Mouse (Mus musculus) mouse embryonic stem cell (cell line): Measurements from ENCODE around the gene Adamts14.

Source experiments
- in situ Hi-C, 2 experiments: fragments of 300-500 bp; cut with MboI; formaldehyde crosslinking; loops; 1 replicate in 1 of 2; 3 replicates in 1 of 2; pipeline ENCODE4 v1.14.3; 2019 to 2020; ENCODE audit warnings: low sequenced_read_pairs in 2 of 2, low pct_unique_long_range_greater_than_20kb in 1 of 2, mixed read lengths in 1 of 2; ENCODE audit not compliant: unreplicated experiment in 1 of 2

Adamts14 gene

DNA sequence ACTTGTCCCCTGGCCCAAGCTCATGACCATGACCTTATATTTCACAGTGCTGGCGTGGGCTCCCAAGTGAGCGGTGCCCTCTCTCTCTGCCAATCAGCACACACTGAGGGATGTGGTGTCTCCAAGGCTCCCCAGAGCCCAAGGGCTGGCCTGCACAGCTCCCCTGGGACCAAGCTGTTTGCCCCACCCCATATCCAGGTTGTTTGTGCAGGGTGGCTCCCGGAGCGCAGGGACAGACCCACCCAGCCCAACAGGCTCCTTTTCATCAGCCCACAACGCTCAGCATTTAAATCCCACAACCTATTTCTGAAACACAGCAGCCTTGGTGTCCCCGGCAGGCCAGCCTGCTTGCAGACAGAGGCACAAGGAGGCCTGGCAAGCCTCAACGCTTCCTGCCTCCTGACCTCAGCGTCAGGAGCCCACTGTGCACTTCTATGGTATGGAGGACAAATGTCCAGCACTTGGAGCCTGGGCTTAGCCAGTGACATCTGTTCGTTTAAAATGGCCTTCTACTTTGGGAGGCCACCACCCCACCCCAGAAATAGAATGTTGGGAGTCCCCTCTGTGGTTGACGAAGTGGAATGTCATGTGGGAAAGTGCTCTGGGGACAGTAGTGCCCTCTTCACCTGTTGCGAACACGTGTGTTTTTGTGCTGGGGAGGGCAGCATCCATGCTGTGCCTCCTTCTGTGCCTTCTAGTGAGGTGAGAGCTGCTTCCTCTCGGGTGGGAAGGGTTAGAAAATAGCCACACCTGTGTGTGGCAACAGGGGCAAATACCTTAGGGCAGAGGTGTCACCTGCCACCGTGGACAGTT lies 32.9 kb downstream of the Adamts14 start:
- in situ Hi-C loops = no loop called here

DNA sequence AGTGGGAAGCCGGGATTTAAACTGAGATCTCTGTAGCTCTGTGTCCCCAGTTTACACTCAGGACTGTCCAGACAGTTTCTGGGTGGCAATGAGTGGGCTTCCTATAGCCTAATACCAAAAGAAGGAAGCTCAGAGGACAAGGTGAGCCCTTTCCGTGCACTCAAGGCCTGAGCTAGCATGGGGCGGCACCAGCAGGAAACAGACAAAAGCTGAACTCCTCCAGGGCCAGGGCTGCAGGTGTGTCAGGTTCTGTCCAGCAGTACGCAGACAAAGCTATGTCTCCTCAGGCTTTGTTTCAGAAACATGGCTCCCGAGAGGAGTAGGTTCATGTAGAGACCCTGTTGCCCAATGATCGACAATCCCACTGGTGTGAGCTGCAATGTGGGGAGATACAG lies 35.9 kb downstream of the Adamts14 start:
- in situ Hi-C loops = no loop called here

DNA sequence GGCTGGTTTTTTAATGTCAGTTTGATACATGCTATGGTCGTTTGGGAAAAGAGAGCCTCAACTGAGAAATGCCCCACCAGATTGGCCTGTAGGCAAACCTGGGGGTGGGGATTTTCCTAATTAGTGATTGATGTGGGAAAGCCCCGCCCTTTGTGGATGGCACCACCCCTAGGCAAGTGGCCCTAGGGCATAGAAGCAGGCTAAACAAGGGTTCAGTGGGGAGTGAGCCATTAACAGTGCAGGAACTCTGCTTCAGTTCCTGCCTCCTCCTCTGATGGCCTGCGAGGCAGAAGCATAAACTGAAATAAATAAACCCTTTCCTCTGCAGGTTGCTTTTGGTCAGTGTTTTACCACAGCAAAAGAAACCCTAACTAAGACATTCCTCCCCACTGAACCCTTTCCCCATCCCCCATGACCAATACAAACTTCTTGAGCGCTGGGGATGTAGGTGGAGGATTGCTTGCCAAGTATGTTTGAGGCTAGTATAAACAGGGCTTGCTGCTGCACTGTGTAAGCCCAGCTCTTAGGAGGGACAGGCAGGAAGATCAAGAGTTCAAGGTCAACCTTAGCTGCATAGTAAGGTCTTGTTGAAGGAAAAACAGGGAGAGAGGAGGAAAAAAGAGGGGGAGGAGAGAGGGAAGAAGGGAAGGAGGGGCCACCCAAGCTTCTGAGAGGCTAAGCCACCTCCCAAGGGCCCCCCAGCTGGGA lies 36.4 kb downstream of the Adamts14 start:
- in situ Hi-C loops = no loop called here

DNA sequence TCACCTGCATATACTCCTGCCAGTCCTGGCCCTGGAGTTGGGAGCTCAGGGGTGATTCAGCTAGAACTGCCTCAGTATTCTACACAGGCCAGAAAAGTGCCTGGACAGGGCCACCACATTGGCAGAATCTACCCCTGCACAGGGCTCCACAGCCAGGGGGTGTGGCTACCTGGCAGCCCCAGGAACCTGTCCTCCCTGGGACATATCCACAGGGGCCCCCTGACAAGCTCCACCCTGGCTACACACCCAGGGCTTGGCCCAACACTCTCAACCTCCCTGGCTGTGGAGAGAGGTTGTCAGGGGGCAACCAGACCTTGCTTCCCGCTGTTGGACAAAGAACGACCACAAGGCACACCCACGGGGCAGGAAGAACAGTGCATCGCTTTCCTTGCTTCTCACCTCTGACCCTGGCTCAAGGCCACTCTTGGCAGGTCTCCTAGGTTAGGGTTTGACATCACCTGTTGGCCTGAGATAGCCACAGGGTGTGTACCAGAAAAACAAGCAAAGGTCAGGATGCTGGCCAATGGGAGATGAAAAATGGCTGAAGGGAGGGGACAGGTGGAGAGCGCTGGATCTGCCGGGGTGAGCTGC lies 37.5 kb downstream of the Adamts14 start:
- in situ Hi-C loops = no loop called here

DNA sequence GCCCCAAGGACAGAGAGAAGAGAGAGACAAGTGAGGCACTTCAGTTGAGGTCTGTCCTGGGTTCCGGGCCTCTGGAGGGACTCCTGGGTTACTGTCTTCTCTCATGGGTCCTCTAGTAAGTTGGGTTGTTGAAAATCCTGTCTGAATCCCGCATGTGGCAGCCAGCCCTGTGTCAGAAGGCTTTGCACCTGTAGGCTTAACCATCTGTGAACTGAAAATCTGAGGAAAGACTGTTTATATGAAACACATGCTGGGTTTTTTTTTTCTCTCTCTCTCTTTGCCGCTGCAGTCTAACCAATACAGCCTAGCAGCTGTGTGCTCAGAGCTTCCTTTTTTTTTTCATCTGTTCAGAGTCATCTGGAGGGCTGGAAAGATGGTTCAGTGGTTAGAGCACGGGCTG lies 38.9 kb downstream of the Adamts14 start:
- in situ Hi-C loops = no loop called here

DNA sequence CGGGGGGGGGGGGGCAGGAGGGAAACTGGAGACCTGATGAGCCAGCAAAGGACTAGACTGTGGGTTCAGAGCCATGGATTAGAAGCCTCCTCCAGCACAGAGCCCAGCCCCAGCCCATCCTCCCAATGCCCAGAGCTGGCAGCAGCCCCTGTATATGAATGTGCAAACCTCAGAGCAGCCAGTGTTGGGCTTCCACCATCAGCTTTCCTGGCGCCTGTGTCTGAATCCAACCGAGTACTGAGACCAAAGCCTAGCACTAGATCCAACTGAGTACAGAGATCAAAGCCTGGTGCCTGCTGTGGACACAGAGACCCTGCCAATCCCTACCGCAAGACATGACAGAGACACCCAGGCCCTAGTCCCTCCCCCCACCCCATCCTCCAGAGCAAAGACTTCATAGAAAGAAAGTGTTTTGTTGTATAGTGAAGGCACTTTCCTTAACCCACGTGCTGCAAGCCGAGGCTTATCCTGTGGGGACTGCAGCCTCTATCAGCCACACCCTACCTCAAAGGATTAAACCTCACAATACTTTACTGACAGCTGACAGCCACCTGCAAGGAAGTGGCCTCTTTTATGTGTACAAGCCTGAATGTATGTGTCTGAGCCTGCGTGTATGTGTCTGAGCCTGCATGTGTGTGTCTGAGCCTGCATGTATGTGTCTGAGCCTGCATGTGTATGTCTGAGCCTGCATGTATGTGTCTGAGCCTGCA lies 40.2 kb downstream of the Adamts14 start:
- in situ Hi-C loops = no loop called here

DNA sequence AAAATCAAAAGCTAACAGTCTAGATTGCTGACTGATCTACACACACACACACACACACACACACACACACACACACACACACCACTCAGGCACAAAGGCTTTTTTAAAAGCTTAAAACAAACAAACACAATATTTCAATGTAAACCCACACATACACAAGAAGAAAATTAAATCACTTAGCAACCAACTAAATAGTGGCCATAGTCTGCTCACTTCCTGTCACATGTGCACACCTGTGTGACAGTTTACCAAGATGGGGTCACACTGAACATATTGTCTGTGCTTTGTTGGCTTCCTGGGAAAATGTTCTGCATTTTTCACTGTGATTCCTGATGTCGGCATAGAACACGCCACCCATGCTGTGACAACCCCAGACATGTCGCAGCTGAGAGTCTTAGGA lies 41.5 kb downstream of the Adamts14 start:
- in situ Hi-C loops = no loop called here

DNA sequence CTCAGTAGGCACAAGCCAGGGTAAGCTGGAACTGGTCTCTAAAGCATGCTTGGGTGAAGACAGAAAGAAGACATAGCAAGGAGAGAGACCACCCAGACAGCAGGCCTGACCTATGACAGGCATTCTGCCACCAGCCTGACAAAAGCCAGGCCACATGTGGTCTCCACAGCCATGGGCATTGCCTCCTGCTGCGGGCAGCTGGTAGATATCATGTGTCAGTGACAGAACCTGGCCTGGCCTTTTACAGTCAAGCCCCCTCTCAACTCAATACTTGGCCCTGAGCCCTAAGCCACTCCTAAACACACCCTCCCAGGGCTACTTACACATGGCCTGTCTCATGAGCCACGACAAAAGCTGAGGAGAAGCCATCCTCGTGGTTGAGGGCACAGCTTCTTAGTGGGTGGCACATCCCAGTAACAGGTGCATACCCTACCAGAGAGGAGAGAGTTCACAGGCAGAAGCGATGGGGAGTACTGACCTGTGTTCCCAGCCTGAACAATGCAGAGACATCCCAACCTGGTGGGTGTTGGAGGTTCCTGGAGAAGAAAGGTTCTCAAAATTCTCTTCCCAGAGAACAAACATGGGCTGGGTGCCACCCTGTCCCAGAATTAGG lies 46.3 kb downstream of the Adamts14 start:
- in situ Hi-C loops = no loop called here

DNA sequence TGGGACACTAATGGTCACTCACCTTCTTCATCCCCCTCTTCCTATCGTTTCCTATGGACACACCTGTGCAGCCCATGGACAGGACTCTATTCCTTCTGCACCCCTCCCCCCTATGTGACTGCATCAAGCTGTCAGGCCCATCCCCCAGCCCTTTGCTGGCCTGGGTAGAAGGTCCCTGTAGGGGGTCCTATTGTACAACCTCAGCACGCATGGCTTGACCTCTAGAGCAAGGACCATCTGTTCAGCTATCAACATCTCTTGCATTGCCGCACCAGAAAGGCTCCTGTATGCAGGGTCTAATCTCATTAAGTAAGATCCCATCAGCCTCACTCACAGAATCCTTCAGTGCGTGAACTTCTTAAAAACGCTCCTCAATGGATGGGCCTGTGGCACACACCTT lies 47.5 kb downstream of the Adamts14 start:
- in situ Hi-C loops = no loop called here

DNA sequence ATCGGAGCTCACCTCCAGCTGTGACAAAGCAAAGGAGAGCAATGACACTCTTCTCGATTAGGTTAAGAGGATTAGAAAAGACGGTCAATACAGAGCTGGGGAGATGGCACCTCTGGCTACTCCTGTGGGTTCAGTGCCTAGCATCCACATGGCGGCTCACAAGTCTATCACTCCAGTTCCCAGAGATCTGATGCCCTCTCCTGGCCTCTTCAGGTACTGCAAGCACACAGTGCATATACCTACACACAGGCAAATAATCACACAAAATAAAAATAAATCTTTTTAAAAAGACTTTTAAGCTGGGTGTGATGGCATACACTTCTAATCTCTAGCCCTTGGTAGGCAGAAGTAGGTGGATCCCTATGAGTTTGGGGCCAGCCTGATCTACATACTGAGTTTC lies 53.9 kb downstream of the Adamts14 start:
- in situ Hi-C loops = no loop called here

DNA sequence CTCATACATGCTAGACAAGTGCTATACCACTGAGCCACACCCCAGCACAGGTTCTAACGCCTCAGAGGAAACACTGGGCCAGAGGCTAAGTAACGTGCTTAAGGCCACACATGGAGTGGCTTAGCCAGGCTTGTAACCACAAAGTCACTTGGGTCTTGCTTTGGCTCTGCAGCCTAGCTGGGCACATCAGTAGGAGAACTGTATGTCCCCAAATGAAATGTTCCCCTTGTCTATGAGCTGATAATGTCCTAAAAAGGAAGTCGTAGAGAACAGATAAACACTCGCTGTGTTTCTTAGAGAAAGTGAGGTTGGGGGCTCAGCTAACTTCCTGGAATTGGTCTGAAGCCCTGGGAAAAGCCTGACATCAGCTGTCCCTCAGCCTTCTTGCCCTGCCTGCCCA lies 57.1 kb downstream of the Adamts14 start:
- in situ Hi-C loops = no loop called here

DNA sequence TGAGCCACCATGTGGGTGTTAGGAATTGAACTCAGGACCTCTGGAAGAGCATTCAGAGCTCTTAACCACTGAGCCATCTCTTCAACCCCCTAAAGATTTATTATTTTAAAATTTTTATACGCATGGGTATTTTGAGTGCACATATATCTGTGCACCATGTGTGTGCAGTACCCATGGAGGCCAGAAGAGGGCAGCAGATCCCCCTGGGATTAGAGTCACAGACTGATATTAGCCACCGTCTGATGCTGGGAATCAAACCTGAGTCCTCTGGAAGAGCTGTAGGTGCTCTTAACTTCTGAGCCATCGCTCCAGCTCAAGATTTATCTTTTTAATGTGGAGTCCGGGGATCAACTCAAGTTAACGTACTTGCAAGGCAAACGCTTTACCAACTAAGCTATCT lies 57.6 kb downstream of the Adamts14 start:
- in situ Hi-C loops = no loop called here

DNA sequence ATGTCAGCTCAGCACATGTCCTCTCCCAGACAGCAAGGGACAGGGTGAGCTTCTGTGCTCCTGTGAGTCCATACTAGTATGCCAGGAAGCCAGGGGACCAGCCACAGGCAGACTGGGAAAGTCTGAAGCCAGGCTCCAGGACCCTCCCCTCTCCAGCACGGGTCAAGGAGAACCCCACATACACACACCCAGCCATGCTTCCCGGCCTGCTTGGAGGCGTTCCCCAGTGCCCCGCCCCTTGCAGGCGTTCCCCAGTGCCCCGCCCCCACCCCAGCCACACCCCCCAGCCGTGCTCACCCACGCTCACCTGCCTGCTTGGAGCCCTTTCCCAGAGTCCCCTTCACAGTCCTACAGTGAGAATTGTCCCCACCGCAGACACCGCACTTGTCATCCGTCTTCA lies 60.4 kb downstream of the Adamts14 start:
- in situ Hi-C loops = loop anchor here in 1 of 2 experiments (5.0 kb wide), 1 partner anchor 124 kb away; no protein-coding TSS in a partner anchor

DNA sequence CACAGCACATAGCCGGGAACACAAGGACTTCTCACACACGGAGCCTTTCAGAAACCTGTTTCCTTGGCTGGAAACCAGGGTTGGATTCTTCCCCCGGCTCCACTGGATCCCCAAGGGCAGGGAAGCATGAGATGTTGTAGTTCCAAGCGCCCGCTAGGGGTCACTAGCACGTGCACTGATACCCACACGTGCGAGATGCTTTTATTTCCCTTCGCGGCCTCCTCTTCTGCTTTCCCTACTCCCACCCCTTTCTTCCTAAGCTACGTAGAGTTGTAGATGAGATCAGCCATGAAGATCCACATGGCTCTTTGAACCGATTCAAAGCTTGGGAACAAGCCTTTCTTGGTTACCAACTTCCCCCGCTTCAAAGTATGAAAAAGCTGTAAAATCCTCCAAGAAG lies 61.5 kb downstream of the Adamts14 start:
- in situ Hi-C loops = loop anchor here in 1 of 2 experiments (5.0 kb wide), 1 partner anchor 126 kb away; no protein-coding TSS in a partner anchor

DNA sequence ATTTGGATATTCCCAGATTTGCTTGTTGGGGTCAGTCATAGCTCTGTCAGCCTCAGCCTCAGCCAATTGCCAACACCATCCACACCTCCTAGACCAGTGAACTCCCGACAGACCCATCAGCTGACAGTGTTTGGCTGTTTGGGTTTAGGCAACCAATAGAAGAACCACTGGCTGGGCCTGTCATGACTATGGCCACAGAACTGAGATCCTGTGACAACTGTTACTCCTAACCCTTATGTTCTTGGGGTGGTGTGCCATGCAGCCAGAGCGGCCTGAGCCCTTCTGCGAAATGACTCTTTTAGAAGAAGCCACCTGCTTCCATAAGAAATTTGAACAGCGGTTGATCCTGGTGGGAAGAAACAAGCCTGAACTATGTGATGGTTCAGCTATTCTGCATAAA lies 62.1 kb downstream of the Adamts14 start:
- in situ Hi-C loops = loop anchor here in 1 of 2 experiments (5.0 kb wide), 1 partner anchor 126 kb away; no protein-coding TSS in a partner anchor

DNA sequence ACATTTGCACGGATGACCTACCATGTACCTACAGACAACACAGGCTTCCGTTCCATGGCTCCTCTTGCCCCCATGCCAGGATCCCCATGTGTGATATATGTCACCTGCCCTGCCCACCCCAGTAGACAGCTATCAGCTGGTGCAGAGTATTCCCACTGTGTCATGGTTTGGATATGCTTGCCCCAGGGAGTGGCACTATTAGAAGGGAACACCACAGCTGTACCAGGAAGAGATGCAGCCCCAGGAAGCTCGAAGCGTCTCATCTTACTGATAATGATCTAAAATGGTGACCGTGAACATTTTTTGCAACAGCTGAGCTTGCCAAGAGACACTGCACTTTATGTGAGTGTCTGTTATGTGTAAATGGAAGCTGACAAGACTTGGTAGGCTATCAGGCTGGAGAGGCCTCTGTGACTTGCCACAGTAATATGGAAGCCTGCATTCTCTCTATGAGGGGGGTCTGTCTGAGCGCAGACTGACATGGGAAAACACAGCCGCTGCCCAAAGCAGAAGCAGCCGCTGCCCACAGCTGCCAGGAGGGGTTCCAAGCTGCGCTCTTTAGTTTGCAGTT lies 65.0 kb downstream of the Adamts14 start:
- in situ Hi-C loops = no loop called here

DNA sequence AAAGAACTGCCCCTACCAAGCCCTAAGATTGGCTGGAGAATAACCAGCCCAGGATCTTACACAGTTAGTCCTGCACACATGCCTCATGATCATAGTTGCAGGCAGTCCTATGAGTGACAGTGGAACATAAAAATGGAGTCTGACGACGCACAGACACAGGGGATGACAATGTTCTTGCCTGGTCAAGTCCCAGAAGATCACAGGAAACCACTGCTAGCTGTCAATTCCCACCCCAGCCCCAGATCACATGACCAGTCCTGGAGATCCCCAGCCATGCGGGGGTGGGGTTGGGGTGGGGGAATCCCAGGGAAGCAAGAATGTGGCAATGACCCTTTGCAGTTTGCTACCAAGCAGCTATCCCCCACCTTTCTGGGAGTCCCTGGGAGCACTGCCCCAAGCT lies 69.3 kb downstream of the Adamts14 start:
- in situ Hi-C loops = no loop called here

DNA sequence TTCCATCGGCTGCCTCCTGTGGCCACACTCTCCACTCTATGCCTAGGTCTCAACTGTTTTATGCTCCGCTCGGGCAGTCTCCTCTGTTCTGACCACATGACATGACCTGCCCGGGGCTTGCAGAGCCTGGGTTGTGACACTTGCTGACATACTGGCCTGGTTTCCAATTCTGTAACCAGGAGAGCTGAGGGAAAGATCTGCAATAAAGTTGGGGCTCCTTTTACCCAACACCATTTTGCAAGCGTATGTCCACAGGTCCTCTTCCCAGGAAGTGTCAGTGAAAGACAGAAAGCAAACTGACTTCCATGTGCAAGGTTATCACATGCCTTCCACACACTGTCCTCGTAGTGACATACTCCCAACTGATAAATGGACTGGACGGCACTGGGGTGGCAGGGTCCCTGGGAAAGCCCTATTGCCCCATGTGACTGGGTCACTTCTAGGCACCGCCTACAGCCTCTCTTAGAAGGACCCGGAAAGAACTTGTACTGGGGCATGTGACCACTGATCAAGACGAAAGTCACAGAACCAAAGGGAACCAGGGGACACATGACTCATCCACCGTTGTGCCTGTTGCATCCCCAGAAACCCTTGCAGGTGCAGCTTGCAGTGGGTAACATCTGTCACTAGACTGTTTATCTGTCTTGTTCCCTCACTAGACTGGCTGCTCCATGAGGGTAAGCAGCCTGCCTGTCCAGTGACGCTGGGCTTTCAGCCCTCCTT lies 71.5 kb downstream of the Adamts14 start:
- in situ Hi-C loops = no loop called here
